Mouse (Mus musculus): Measurements from ENCODE around the gene Ksr1. TPM values are rescaled to one million over a fixed set of nuclear protein-coding genes. Genes with fewer than 3 reads are reported as not detected.

Gene Ksr1
- polyA plus RNA-seq (2014; fragmentation: Illumina TruSeq; extraction: RNeasy Lipid Tissue Mini Kit (QIAGEN cat#74804); ENCODE audit: low read depth, low replicate concordance): 4.9 TPM

GRCm38 (mm10) chr11:79146331-79146767, at the start of gene Ksr1:
Gene Ksr1 (minus strand): TSS chr11:79146407.

GRCm38 (mm10) chr11:78984483-78985177, 161.6 kb downstream of the Ksr1 start, which contains the start of gene Lgals9:
Gene Lgals9 (minus strand): TSS chr11:78984946.

Other genes with a start within 250 kb of the Ksr1 start
- 6.5 TPM for gene Nos2, start 225.6 kb downstream of the Ksr1 start, polyA plus RNA-seq (2014; fragmentation: Illumina TruSeq; extraction: RNeasy Lipid Tissue Mini Kit (QIAGEN cat#74804); ENCODE audit: low read depth, low replicate concordance)
- 37.5 TPM for gene Lgals9, start 161.5 kb downstream of the Ksr1 start, polyA plus RNA-seq (2014; fragmentation: Illumina TruSeq; extraction: RNeasy Lipid Tissue Mini Kit (QIAGEN cat#74804); ENCODE audit: low read depth, low replicate concordance)
- gene Wsb1, start 108.3 kb upstream of the Ksr1 start, polyA plus RNA-seq (2014; fragmentation: Illumina TruSeq; extraction: RNeasy Lipid Tissue Mini Kit (QIAGEN cat#74804); ENCODE audit: low read depth, low replicate concordance): 31.8 TPM
- gene Gm9964, start 150.5 kb upstream of the Ksr1 start, polyA plus RNA-seq (2014; fragmentation: Illumina TruSeq; extraction: RNeasy Lipid Tissue Mini Kit (QIAGEN cat#74804); ENCODE audit: low read depth, low replicate concordance): not detected
- gene Nf1, start 193.3 kb upstream of the Ksr1 start, polyA plus RNA-seq (2014; fragmentation: Illumina TruSeq; extraction: RNeasy Lipid Tissue Mini Kit (QIAGEN cat#74804); ENCODE audit: low read depth, low replicate concordance): 11.1 TPM

Data from heart, adult 10 weeks (tissue).